In genomic region chr19:6954046-6954445, GRCm38 (mm10) we compare ENCODE assay signal across 10 mouse cellular contexts. TPM values are rescaled to one million over a fixed set of nuclear protein-coding genes. Genes with fewer than 3 reads are reported as not detected.
A peak's percentile ranks its signal among the peaks of the same experiment; 100 is the strongest.
DNase-seq lines count a peak whose midpoint lies in the region; ATAC-seq and TF ChIP-seq lines count a peak whose summit lies in the region.
"Had no signal": no experiment of that assay in that cellular context is flagged by ENCODE, and none has a peak within 500 bp of the region (broad histone marks: within the 10 kb centered on the region; RNA-seq: fewer than 3 reads in every experiment).

No protein-coding gene starts in this region.

- DNase-seq in cerebellum, adult 9-11 months, result peak; percentile 74
- DNase-seq in cerebellum, postnatal 4 days (ENCODE audit: low spot score in 2 of 2), result no peak
- peak; percentile 81 for DNase-seq in stomach, postnatal 0 days (ENCODE audit: low spot score)
- DNase-seq in left cerebral cortex, adult 18-20 months (ENCODE audit: low spot score in 2 of 2), result no peak

- TF ChIP-seq CTCF in intestine, postnatal 0 days (IDR thresholded peaks at IDR 0.05; ENCODE audit: low read depth), result peak; percentile 73
- peak; percentile 70 for TF ChIP-seq CTCF in stomach, postnatal 0 days (IDR thresholded peaks at IDR 0.05; ENCODE audit: low read depth)

- H3K4me1 ChIP-seq in neural tube, embryonic 13.5 days (replicated peaks), result peaks cover 25% of the 10 kb centered on the region
- H3K4me1 ChIP-seq in neural tube, embryonic 15.5 days, result peaks cover 32% of the 10 kb centered on the region
- H3K4me1 ChIP-seq in intestine, postnatal 0 days (replicated peaks; ENCODE audit: control insufficient read depth, insufficient read depth, low read length), result peaks cover 6% of the 10 kb centered on the region; the same call in 1 of the 2 replicates
- H3K4me1 ChIP-seq in stomach, postnatal 0 days (replicated peaks; ENCODE audit: control insufficient read depth, insufficient read depth), result peaks cover 6% of the 10 kb centered on the region; the same call in 1 of the 2 replicates

- H3K27me3 ChIP-seq in neural tube, embryonic 13.5 days, result no peaks in the 10 kb centered on the region
- H3K27me3 ChIP-seq in neural tube, embryonic 15.5 days (replicated peaks), result no peaks in the 10 kb centered on the region
- H3K27me3 ChIP-seq in intestine, postnatal 0 days (replicated peaks; ENCODE audit: control insufficient read depth, insufficient read depth, low read length), result no peaks in the 10 kb centered on the region
- no peaks in the 10 kb centered on the region for H3K27me3 ChIP-seq in stomach, postnatal 0 days (ENCODE audit: control insufficient read depth, insufficient read depth, low read length)
- H3K27me3 ChIP-seq: lung, embryonic 15.5 days; Patski had no signal

- no peak for TF ChIP-seq EP300 in stomach, postnatal 0 days (optimal IDR thresholded peaks at IDR 0.05)

- H3K4me2 ChIP-seq in neural tube, embryonic 13.5 days, result no peak overlapping the region
- H3K4me2 ChIP-seq in neural tube, embryonic 15.5 days, result no peak overlapping the region
- 0 out of 2 replicates have a peak overlapping the region, but pooled peaks have one; percentile 3 for H3K4me2 ChIP-seq in intestine, postnatal 0 days (replicated peaks; ENCODE audit: low read depth)
- H3K4me2 ChIP-seq in stomach, postnatal 0 days (replicated peaks; ENCODE audit: low read depth), result no peak overlapping the region
- H3K4me2 ChIP-seq: lung, embryonic 15.5 days had no signal

- peaks cover 41% of the 10 kb centered on the region for H3K36me3 ChIP-seq in neural tube, embryonic 13.5 days
- H3K36me3 ChIP-seq in neural tube, embryonic 15.5 days, result peaks cover 13% of the 10 kb centered on the region; the same call in 1 of the 2 replicates
- H3K36me3 ChIP-seq in intestine, postnatal 0 days (ENCODE audit: control insufficient read depth, insufficient read depth), result peaks cover 63% of the 10 kb centered on the region
- peaks cover 32% of the 10 kb centered on the region for H3K36me3 ChIP-seq in stomach, postnatal 0 days (ENCODE audit: control insufficient read depth, insufficient read depth, low read length)

- no peaks in the 10 kb centered on the region for H3K9me3 ChIP-seq in neural tube, embryonic 13.5 days
- H3K9me3 ChIP-seq in neural tube, embryonic 15.5 days (replicated peaks), result no peaks in the 10 kb centered on the region
- no peaks in the 10 kb centered on the region for H3K9me3 ChIP-seq in intestine, postnatal 0 days (ENCODE audit: control insufficient read depth)
- H3K9me3 ChIP-seq in stomach, postnatal 0 days (ENCODE audit: control insufficient read depth, low read length), result no peaks in the 10 kb centered on the region
- H3K9me3 ChIP-seq: lung, embryonic 15.5 days had no signal

- H3K27ac ChIP-seq in neural tube, embryonic 13.5 days (replicated peaks), result no peak overlapping the region
- H3K27ac ChIP-seq in neural tube, embryonic 15.5 days (replicated peaks), result no peak overlapping the region
- peak overlapping the region; percentile 57 for H3K27ac ChIP-seq in intestine, postnatal 0 days (ENCODE audit: low read depth, low read length)
- 0 out of 2 replicates have a peak overlapping the region, but pooled peaks have one; percentile 25 for H3K27ac ChIP-seq in stomach, postnatal 0 days (replicated peaks)
- H3K27ac ChIP-seq: lung, embryonic 15.5 days had no signal

- H3K4me3 ChIP-seq in neural tube, embryonic 13.5 days, result no peak overlapping the region
- H3K4me3 ChIP-seq in neural tube, embryonic 15.5 days (replicated peaks), result no peak overlapping the region
- H3K4me3 ChIP-seq in intestine, postnatal 0 days (ENCODE audit: low read depth, low read length), result no peak overlapping the region
- H3K4me3 ChIP-seq in stomach, postnatal 0 days (ENCODE audit: low read depth, low read length), result no peak overlapping the region
- H3K4me3 ChIP-seq: lung, embryonic 15.5 days had no signal

- ATAC-seq in neural tube, embryonic 13.5 days (ENCODE audit: low read depth), result no peak
- ATAC-seq in neural tube, embryonic 15.5 days (ENCODE audit: low FRiP score), result no peak
- no peak for ATAC-seq in intestine, postnatal 0 days
- ATAC-seq in stomach, postnatal 0 days (ENCODE audit: low FRiP score, low TSS enrichment), result no peak
- ATAC-seq in frontal cortex, adult (ENCODE audit: low TSS enrichment), result no peak
- ATAC-seq: Patski had no signal

- WGBS in neural tube, embryonic 13.5 days, result 49% methylated on average over 9 of the region's 9 CpGs
- 58% methylated on average over 9 of the region's 9 CpGs for WGBS in neural tube, embryonic 15.5 days
- 39% methylated on average over 9 of the region's 9 CpGs for WGBS in intestine, postnatal 0 days
- 44% methylated on average over 9 of the region's 9 CpGs for WGBS in stomach, postnatal 0 days

- H3K9ac ChIP-seq in neural tube, embryonic 13.5 days, result peak overlapping the region; percentile 38; the same call in 1 of the 2 replicates
- H3K9ac ChIP-seq in neural tube, embryonic 15.5 days (replicated peaks), result no peak overlapping the region
- H3K9ac ChIP-seq in intestine, postnatal 0 days (ENCODE audit: low read depth, low read length), result no peak overlapping the region
- no peak overlapping the region for H3K9ac ChIP-seq in stomach, postnatal 0 days (ENCODE audit: low read length)
- H3K9ac ChIP-seq: lung, embryonic 15.5 days had no signal

RNA-seq across cellular contexts. Expression of gene Gpr137, which starts 11.8 kb away (rescaled TPM):
- polyA plus RNA-seq in neural tube, embryonic 13.5 days (2015; fragmentation: Nextera tagmentation; extraction: Ambion mirVana), result 50.6 and 57.0 TPM in 2 replicates
- polyA plus RNA-seq in neural tube, embryonic 15.5 days (2015; fragmentation: Nextera tagmentation; extraction: Ambion mirVana), result 59.8 and 72.3 TPM in 2 replicates
- 20.0 and 20.9 TPM in 2 replicates for polyA plus RNA-seq in intestine, postnatal 0 days (2015; fragmentation: Nextera tagmentation; extraction: Ambion mirVana)
- 24.7 and 28.7 TPM in 2 replicates for polyA plus RNA-seq in stomach, postnatal 0 days (2015; fragmentation: Nextera tagmentation; extraction: Ambion mirVana)
- 100 to 1,000 TPM; 103 to 106 TPM for total RNA-seq in left cerebral cortex, adult 18-20 months (2021)

RNA-seq across cellular contexts. Expression of gene Bad, which starts 12.4 kb away (rescaled TPM):
- polyA plus RNA-seq in neural tube, embryonic 13.5 days (2015; fragmentation: Nextera tagmentation; extraction: Ambion mirVana), result 90.4 and 95.1 TPM in 2 replicates
- 90.8 and 90.9 TPM in 2 replicates for polyA plus RNA-seq in neural tube, embryonic 15.5 days (2015; fragmentation: Nextera tagmentation; extraction: Ambion mirVana)
- 66.2 and 70.1 TPM in 2 replicates for polyA plus RNA-seq in intestine, postnatal 0 days (2015; fragmentation: Nextera tagmentation; extraction: Ambion mirVana)
- 79.0 and 82.8 TPM in 2 replicates for polyA plus RNA-seq in stomach, postnatal 0 days (2015; fragmentation: Nextera tagmentation; extraction: Ambion mirVana)
- total RNA-seq in left cerebral cortex, adult 18-20 months (2021), result 10 to 100 TPM; 39.0 to 40.5 TPM

RNA-seq across cellular contexts. Expression of gene Kcnk4, which starts 19.7 kb away (rescaled TPM):
- polyA plus RNA-seq in neural tube, embryonic 13.5 days (2015; fragmentation: Nextera tagmentation; extraction: Ambion mirVana), result 3.4 and 5.2 TPM in 2 replicates
- 11.8 and 13.8 TPM in 2 replicates for polyA plus RNA-seq in neural tube, embryonic 15.5 days (2015; fragmentation: Nextera tagmentation; extraction: Ambion mirVana)
- 0.21 and 0.38 TPM in 2 replicates for polyA plus RNA-seq in intestine, postnatal 0 days (2015; fragmentation: Nextera tagmentation; extraction: Ambion mirVana)
- 0.75 and 0.98 TPM in 2 replicates for polyA plus RNA-seq in stomach, postnatal 0 days (2015; fragmentation: Nextera tagmentation; extraction: Ambion mirVana)
- total RNA-seq in left cerebral cortex, adult 18-20 months (2021), result 10 to 100 TPM; 29.2 to 37.4 TPM

RNA-seq across cellular contexts. Expression of gene Ppp1r14b, which starts 20.7 kb away (rescaled TPM):
- polyA plus RNA-seq in neural tube, embryonic 13.5 days (2015; fragmentation: Nextera tagmentation; extraction: Ambion mirVana), result 191 and 211 TPM in 2 replicates
- polyA plus RNA-seq in neural tube, embryonic 15.5 days (2015; fragmentation: Nextera tagmentation; extraction: Ambion mirVana), result 141 and 159 TPM in 2 replicates
- polyA plus RNA-seq in intestine, postnatal 0 days (2015; fragmentation: Nextera tagmentation; extraction: Ambion mirVana), result 102 and 105 TPM in 2 replicates
- polyA plus RNA-seq in stomach, postnatal 0 days (2015; fragmentation: Nextera tagmentation; extraction: Ambion mirVana), result 143 and 148 TPM in 2 replicates
- total RNA-seq in left cerebral cortex, adult 18-20 months (2021), result 10 to 100 TPM; 54.7 to 64.7 TPM

RNA-seq across cellular contexts. Expression of gene Plcb3, which starts 22.2 kb away (rescaled TPM):
- 23.8 and 27.3 TPM in 2 replicates for polyA plus RNA-seq in neural tube, embryonic 13.5 days (2015; fragmentation: Nextera tagmentation; extraction: Ambion mirVana)
- 14.1 and 23.4 TPM in 2 replicates for polyA plus RNA-seq in neural tube, embryonic 15.5 days (2015; fragmentation: Nextera tagmentation; extraction: Ambion mirVana)
- 107 and 123 TPM in 2 replicates for polyA plus RNA-seq in intestine, postnatal 0 days (2015; fragmentation: Nextera tagmentation; extraction: Ambion mirVana)
- polyA plus RNA-seq in stomach, postnatal 0 days (2015; fragmentation: Nextera tagmentation; extraction: Ambion mirVana), result 30.0 and 33.2 TPM in 2 replicates
- total RNA-seq in left cerebral cortex, adult 18-20 months (2021), result 10 to 100 TPM; 14.2 to 14.6 TPM

Comparison
In these comparisons a context has a peak if more than half of its experiments do, and no peak if none do; other contexts are left out.
1. DNase-seq: peak in cerebellum, adult 9-11 months (single experiment) and stomach, postnatal 0 days (single experiment); none in cerebellum, postnatal 4 days (0 of 2) and left cerebral cortex, adult 18-20 months (0 of 2).
2. H3K27ac ChIP-seq: peak in intestine, postnatal 0 days (single experiment) and stomach, postnatal 0 days (single experiment); none in neural tube, embryonic 13.5 days (single experiment) and neural tube, embryonic 15.5 days (single experiment).